15 mouse cellular contexts compared by ENCODE assay signal in genomic region chr8:22030990-22031389, GRCm38 (mm10).
"Had no signal": no experiment of that assay in that cellular context is flagged by ENCODE, and none has a peak within 500 bp of the region (broad histone marks: within the 10 kb centered on the region; RNA-seq: fewer than 3 reads in every experiment).

No protein-coding gene starts in this region.

- H3K4me1 ChIP-seq: liver, embryonic 12.5 days; midbrain, embryonic 10.5 days; midbrain, embryonic 12.5 days; neural tube, embryonic 12.5 days; stomach, embryonic 15.5 days had no signal

- H3K27ac ChIP-seq: liver, embryonic 12.5 days; liver, embryonic 14.5 days; midbrain, embryonic 10.5 days; midbrain, embryonic 12.5 days; neural tube, embryonic 12.5 days; stomach, embryonic 15.5 days; stomach, postnatal 0 days had no signal

- H3K4me3 ChIP-seq: liver, embryonic 12.5 days; midbrain, embryonic 10.5 days; midbrain, embryonic 12.5 days; myocyte; neural tube, embryonic 12.5 days; stomach, embryonic 15.5 days had no signal

- H3K27me3 ChIP-seq: liver, embryonic 12.5 days; midbrain, embryonic 12.5 days; neural tube, embryonic 12.5 days; stomach, embryonic 15.5 days had no signal

- DNase-seq: lung, embryonic 14.5 days; midbrain, embryonic 14.5 days; right cerebral cortex, postnatal 14 days; thymus, adult 2 months; thymus, postnatal 25 days; thymus, postnatal 4 days had no signal

- H3K4me2 ChIP-seq: liver, embryonic 12.5 days; lung, embryonic 14.5 days; midbrain, embryonic 12.5 days; neural tube, embryonic 12.5 days; stomach, embryonic 15.5 days had no signal

- H3K36me3 ChIP-seq: midbrain, embryonic 12.5 days; neural tube, embryonic 12.5 days; stomach, embryonic 15.5 days had no signal

- H3K9me3 ChIP-seq: liver, embryonic 12.5 days; midbrain, embryonic 10.5 days; midbrain, embryonic 12.5 days; neural tube, embryonic 12.5 days; stomach, embryonic 15.5 days had no signal

- H3K9ac ChIP-seq: liver, embryonic 12.5 days; liver, embryonic 14.5 days; lung, embryonic 14.5 days; midbrain, embryonic 12.5 days; neural tube, embryonic 12.5 days; stomach, embryonic 15.5 days had no signal

- ATAC-seq: liver, embryonic 12.5 days; midbrain, embryonic 16.5 days had no signal
